Mouse (Mus musculus) spleen, postnatal 10 days (tissue): ENCODE data around the gene Olfr473.
"Not testable (repeated sequence)": the region's sequence is repeated elsewhere in the genome, so short reads cannot be mapped to it uniquely, and the experiment has no call there.

ENCODE experiments used
- DNase-seq, 2 experiments: peaks; one replicate each; pipeline ENCODE4 v3.0.0; 2021 to 2022; ENCODE audit warnings: low spot score in 2 of 2

Olfr473 gene

DNA sequence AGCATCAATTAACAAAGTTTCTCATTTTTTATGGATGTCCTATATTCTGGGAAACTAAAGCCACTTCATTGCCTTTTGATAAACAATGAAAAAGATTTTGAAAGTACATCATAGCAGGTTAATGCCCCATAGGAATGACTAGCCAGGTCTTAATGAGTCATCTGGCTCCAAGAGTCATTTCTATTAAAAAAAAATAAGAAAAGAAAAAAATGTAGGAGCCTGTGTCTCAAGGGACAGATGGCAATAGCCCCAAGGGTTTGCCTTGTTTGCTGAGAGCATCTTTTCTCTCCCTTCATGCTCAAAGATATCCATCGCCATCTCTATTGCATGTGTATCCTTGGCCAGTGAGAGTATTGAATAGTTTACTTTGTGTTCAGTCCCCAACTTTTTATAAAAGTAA, at the start of gene Olfr473:
TSS of gene Olfr473 (plus strand) at position 301 of the 400 bp plus-strand sequence.
- no peak for DNase-seq

DNA sequence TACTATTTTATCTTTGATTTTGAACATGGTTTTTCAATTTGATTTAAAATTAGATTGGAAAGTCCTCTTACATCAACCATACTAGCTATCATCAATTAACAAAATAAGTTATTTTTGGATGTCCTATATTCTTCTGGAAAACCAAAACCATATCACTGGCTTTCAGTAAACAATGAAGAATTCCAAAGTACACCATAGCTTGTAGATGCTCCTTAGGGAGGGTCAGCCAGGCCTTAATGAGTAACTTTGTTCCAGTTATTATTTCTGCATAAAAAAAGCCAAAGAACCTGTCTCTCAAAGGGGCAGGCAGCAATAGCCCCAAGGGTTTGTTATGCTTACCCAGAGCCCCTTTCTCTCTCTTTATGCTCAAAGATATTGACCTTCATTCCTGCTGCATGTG, 32.6 kb upstream of the Olfr473 start, which contains the start of gene Olfr472:
TSS of gene Olfr472 (plus strand) at position 301 of the 400 bp plus-strand sequence.
- no peak for DNase-seq

DNA sequence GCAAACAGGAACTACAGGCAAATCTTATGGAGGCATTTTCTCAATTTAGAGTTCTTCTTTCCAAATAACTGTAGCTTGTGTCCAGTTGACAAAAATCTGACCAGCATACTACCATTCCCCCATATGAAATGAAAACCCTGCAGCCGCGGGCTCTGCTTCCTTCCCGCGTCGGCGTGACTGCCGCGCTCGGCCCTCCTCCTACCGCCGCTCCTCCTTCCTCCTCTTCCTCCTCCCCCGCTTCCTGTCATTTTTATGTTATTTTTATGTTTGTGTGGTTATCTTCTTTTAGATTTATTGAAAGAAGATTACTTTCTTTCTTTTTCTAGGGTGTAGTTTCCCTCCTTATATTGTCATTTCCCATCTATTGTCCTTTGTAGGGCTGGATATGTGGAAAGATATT, 22.3 kb downstream of the Olfr473 start:
- not testable (repeated sequence) for DNase-seq

- no peak for DNase-seq
Observed at GRCm38 (mm10) chr7:107954343-107954742, 24.1 kb downstream of the Olfr473 start, which contains the start of gene Olfr474. Gene Olfr474 (plus strand): TSS chr7:107954643.

GRCm38 (mm10) chr7:107964503-107964902, 34.3 kb downstream of the Olfr473 start, which contains the start of gene Olfr476:
Gene Olfr476 (plus strand): TSS chr7:107964803.
- DNase-seq: no peak
